Mouse (Mus musculus) left cerebral cortex, postnatal 25 days (tissue): Measurements from ENCODE around the gene Adcy1. TPM values are rescaled to one million over a fixed set of nuclear protein-coding genes. Genes with fewer than 3 reads are reported as not detected.

Source experiments
- total RNA-seq, 2 experiments: library from RNA; stranded (reverse); gene quantifications; 2 replicates each; pipeline ENCODE4 v1.2.3; 2021

Adcy1 gene
- total RNA-seq, 2 experiments from 2014 or later, result 245 to 264 TPM

Other genes starting within 250 kb of the Adcy1 start
- gene Gm11983, start 225.8 kb upstream of the Adcy1 start, total RNA-seq, result not detected
- gene Gm11985, start 125.1 kb downstream of the Adcy1 start, total RNA-seq, result not detected
- gene Igfbp1, start 134.3 kb downstream of the Adcy1 start, total RNA-seq, result not detected
- 10 to 100 TPM; 11.8 to 14.4 TPM for gene Igfbp3, start 150.4 kb downstream of the Adcy1 start, total RNA-seq